Mouse (Mus musculus): ENCODE data around the gene Ipo5. TPM values are rescaled to one million over a fixed set of nuclear protein-coding genes. Genes with fewer than 3 reads are reported as not detected.

Ipo5 gene
- polyA plus RNA-seq, 1 experiment, result 89.4 TPM

GRCm38 (mm10) chr14:120879026-120879425, 32.0 kb upstream of the Ipo5 start:
- no peak for TF ChIP-seq MAX (IDR thresholded peaks at IDR 0.05)
- no peak for TF ChIP-seq MYOG (IDR thresholded peaks at IDR 0.05; ENCODE audit: control insufficient read depth, extremely low read depth, insufficient read length)
- no peak for TF ChIP-seq FOSL1 (IDR thresholded peaks at IDR 0.05; ENCODE audit: insufficient read depth, low read length, poor library complexity, severe bottlenecking)
- no peak for TF ChIP-seq CEBPB (IDR thresholded peaks at IDR 0.05; ENCODE audit: low read depth)
- TF ChIP-seq MYOD1 (IDR thresholded peaks at IDR 0.05; ENCODE audit: control insufficient read depth, insufficient read length, low read depth), result no peak
- TF ChIP-seq USF1 (IDR thresholded peaks at IDR 0.05; ENCODE audit: low read depth), result no peak
- no peak for TF ChIP-seq CTCF (IDR thresholded peaks at IDR 0.05; ENCODE audit: control insufficient read depth, insufficient read depth, insufficient read length)
- Histone ChIP-seq H3K36me3 (ENCODE audit: control insufficient read depth, insufficient read depth) (no peaks in the 10 kb centered on the region), H3K4me3 (ENCODE audit: insufficient read depth, poor library complexity, severe bottlenecking) (no peak overlapping the region), H3K27me3 (ENCODE audit: control insufficient read depth, insufficient read depth, insufficient read length) (no peaks in the 10 kb centered on the region), H3K79me2 (ENCODE audit: control insufficient read depth, insufficient read depth) (no peaks in the 10 kb centered on the region), H3ac (ENCODE audit: control insufficient read depth, insufficient read length, low read depth) (no peak overlapping the region), H3K79me3 (ENCODE audit: low read depth) (no peaks in the 10 kb centered on the region)

- TF ChIP-seq MYOD1 (IDR thresholded peaks at IDR 0.05; ENCODE audit: control insufficient read depth, insufficient read length, low read depth) (no peak), MAX (IDR thresholded peaks at IDR 0.05) (no peak), CTCF (IDR thresholded peaks at IDR 0.05; ENCODE audit: control insufficient read depth, insufficient read depth, insufficient read length) (no peak), MYOG (IDR thresholded peaks at IDR 0.05; ENCODE audit: control insufficient read depth, extremely low read depth, insufficient read length) (no peak), CEBPB (IDR thresholded peaks at IDR 0.05; ENCODE audit: low read depth) (no peak), FOSL1 (IDR thresholded peaks at IDR 0.05; ENCODE audit: insufficient read depth, low read length, poor library complexity, severe bottlenecking) (no peak), USF1 (IDR thresholded peaks at IDR 0.05; ENCODE audit: low read depth) (no peak)
- H3ac ChIP-seq (ENCODE audit: control insufficient read depth, insufficient read length, low read depth), result no peak overlapping the region
- H3K79me2 ChIP-seq (ENCODE audit: control insufficient read depth, insufficient read depth), result no peaks in the 10 kb centered on the region
- no peaks in the 10 kb centered on the region for H3K79me3 ChIP-seq (ENCODE audit: low read depth)
- H3K27me3 ChIP-seq (ENCODE audit: control insufficient read depth, insufficient read depth, insufficient read length), result no peaks in the 10 kb centered on the region
- no peak overlapping the region for H3K4me3 ChIP-seq (ENCODE audit: insufficient read depth, poor library complexity, severe bottlenecking)
- no peaks in the 10 kb centered on the region for H3K36me3 ChIP-seq (ENCODE audit: control insufficient read depth, insufficient read depth)
Observed at GRCm38 (mm10) chr14:120880601-120881000, 30.4 kb upstream of the Ipo5 start.

GRCm38 (mm10) chr14:120881054-120881453, 30.0 kb upstream of the Ipo5 start:
- no peaks in the 10 kb centered on the region for H3K79me2 ChIP-seq (ENCODE audit: control insufficient read depth, insufficient read depth)
- H3K4me3 ChIP-seq (ENCODE audit: insufficient read depth, poor library complexity, severe bottlenecking), result no peak overlapping the region
- TF ChIP-seq USF1 (IDR thresholded peaks at IDR 0.05; ENCODE audit: low read depth) (no peak), CTCF (IDR thresholded peaks at IDR 0.05; ENCODE audit: control insufficient read depth, insufficient read depth, insufficient read length) (no peak), FOSL1 (IDR thresholded peaks at IDR 0.05; ENCODE audit: insufficient read depth, low read length, poor library complexity, severe bottlenecking) (no peak), MYOD1 (IDR thresholded peaks at IDR 0.05; ENCODE audit: control insufficient read depth, insufficient read length, low read depth) (no peak), MYOG (IDR thresholded peaks at IDR 0.05; ENCODE audit: control insufficient read depth, extremely low read depth, insufficient read length) (no peak), CEBPB (IDR thresholded peaks at IDR 0.05; ENCODE audit: low read depth) (no peak), MAX (IDR thresholded peaks at IDR 0.05) (no peak)
- H3K79me3 ChIP-seq (ENCODE audit: low read depth), result no peaks in the 10 kb centered on the region
- H3K36me3 ChIP-seq (ENCODE audit: control insufficient read depth, insufficient read depth), result no peaks in the 10 kb centered on the region
- no peaks in the 10 kb centered on the region for H3K27me3 ChIP-seq (ENCODE audit: control insufficient read depth, insufficient read depth, insufficient read length)
- no peak overlapping the region for H3ac ChIP-seq (ENCODE audit: control insufficient read depth, insufficient read length, low read depth)

- no peak overlapping the region for H3ac ChIP-seq (ENCODE audit: control insufficient read depth, insufficient read length, low read depth)
- H3K4me3 ChIP-seq (ENCODE audit: insufficient read depth, poor library complexity, severe bottlenecking), result no peak overlapping the region
- no peaks in the 10 kb centered on the region for H3K79me2 ChIP-seq (ENCODE audit: control insufficient read depth, insufficient read depth)
- TF ChIP-seq CEBPB (IDR thresholded peaks at IDR 0.05; ENCODE audit: low read depth) (no peak), MAX (IDR thresholded peaks at IDR 0.05) (no peak), USF1 (IDR thresholded peaks at IDR 0.05; ENCODE audit: low read depth) (no peak), CTCF (IDR thresholded peaks at IDR 0.05; ENCODE audit: control insufficient read depth, insufficient read depth, insufficient read length) (no peak), MYOD1 (IDR thresholded peaks at IDR 0.05; ENCODE audit: control insufficient read depth, insufficient read length, low read depth) (no peak), MYOG (IDR thresholded peaks at IDR 0.05; ENCODE audit: control insufficient read depth, extremely low read depth, insufficient read length) (no peak), FOSL1 (IDR thresholded peaks at IDR 0.05; ENCODE audit: insufficient read depth, low read length, poor library complexity, severe bottlenecking) (no peak)
- no peaks in the 10 kb centered on the region for H3K27me3 ChIP-seq (ENCODE audit: control insufficient read depth, insufficient read depth, insufficient read length)
- H3K36me3 ChIP-seq (ENCODE audit: control insufficient read depth, insufficient read depth), result no peaks in the 10 kb centered on the region
- H3K79me3 ChIP-seq (ENCODE audit: low read depth), result no peaks in the 10 kb centered on the region
Observed at GRCm38 (mm10) chr14:120888681-120889080, 22.3 kb upstream of the Ipo5 start.

GRCm38 (mm10) chr14:120892369-120892768, 18.7 kb upstream of the Ipo5 start:
- no peaks in the 10 kb centered on the region for H3K79me2 ChIP-seq (ENCODE audit: control insufficient read depth, insufficient read depth)
- no peaks in the 10 kb centered on the region for H3K27me3 ChIP-seq (ENCODE audit: control insufficient read depth, insufficient read depth, insufficient read length)
- no peaks in the 10 kb centered on the region for H3K79me3 ChIP-seq (ENCODE audit: low read depth)
- no peaks in the 10 kb centered on the region for H3K36me3 ChIP-seq (ENCODE audit: control insufficient read depth, insufficient read depth)
- TF ChIP-seq MAX (IDR thresholded peaks at IDR 0.05) (no peak), CTCF (IDR thresholded peaks at IDR 0.05; ENCODE audit: control insufficient read depth, insufficient read depth, insufficient read length) (no peak), USF1 (IDR thresholded peaks at IDR 0.05; ENCODE audit: low read depth) (no peak), MYOD1 (IDR thresholded peaks at IDR 0.05; ENCODE audit: control insufficient read depth, insufficient read length, low read depth) (no peak), FOSL1 (IDR thresholded peaks at IDR 0.05; ENCODE audit: insufficient read depth, low read length, poor library complexity, severe bottlenecking) (no peak)
- H3ac ChIP-seq (ENCODE audit: control insufficient read depth, insufficient read length, low read depth), result no peak overlapping the region
- no peak overlapping the region for H3K4me3 ChIP-seq (ENCODE audit: insufficient read depth, poor library complexity, severe bottlenecking)

- no peak overlapping the region for H3K4me3 ChIP-seq (ENCODE audit: insufficient read depth, poor library complexity, severe bottlenecking)
- H3K79me2 ChIP-seq (ENCODE audit: control insufficient read depth, insufficient read depth), result no peaks in the 10 kb centered on the region
- no peaks in the 10 kb centered on the region for H3K79me3 ChIP-seq (ENCODE audit: low read depth)
- H3K36me3 ChIP-seq (ENCODE audit: control insufficient read depth, insufficient read depth), result no peaks in the 10 kb centered on the region
- TF ChIP-seq CTCF (IDR thresholded peaks at IDR 0.05; ENCODE audit: control insufficient read depth, insufficient read depth, insufficient read length) (no peak), CEBPB (IDR thresholded peaks at IDR 0.05; ENCODE audit: low read depth) (no peak), MYOG (IDR thresholded peaks at IDR 0.05; ENCODE audit: control insufficient read depth, extremely low read depth, insufficient read length) (no peak), USF1 (IDR thresholded peaks at IDR 0.05; ENCODE audit: low read depth) (no peak), MAX (IDR thresholded peaks at IDR 0.05) (no peak), FOSL1 (IDR thresholded peaks at IDR 0.05; ENCODE audit: insufficient read depth, low read length, poor library complexity, severe bottlenecking) (no peak), MYOD1 (IDR thresholded peaks at IDR 0.05; ENCODE audit: control insufficient read depth, insufficient read length, low read depth) (no peak)
- no peaks in the 10 kb centered on the region for H3K27me3 ChIP-seq (ENCODE audit: control insufficient read depth, insufficient read depth, insufficient read length)
- no peak overlapping the region for H3ac ChIP-seq (ENCODE audit: control insufficient read depth, insufficient read length, low read depth)
Observed at GRCm38 (mm10) chr14:120896613-120897012, 14.4 kb upstream of the Ipo5 start.
